Mouse (Mus musculus) adrenal gland, postnatal 14 days (tissue): Measurements from ENCODE around the gene Toe1. TPM values are rescaled to one million over a fixed set of nuclear protein-coding genes. Genes with fewer than 3 reads are reported as not detected.

Experiments used
- DNase-seq: peaks from one replicate; pipeline ENCODE4 v3.0.0; 2021; ENCODE audit warnings: mixed read lengths
- total RNA-seq: library from RNA; stranded (reverse); gene quantifications from 2 replicates; pipeline ENCODE4 v1.2.3, GENCODE M21; 2021

Gene Toe1
- total RNA-seq, 1 experiment from 2014 or later, result 18.9 TPM

DNA sequence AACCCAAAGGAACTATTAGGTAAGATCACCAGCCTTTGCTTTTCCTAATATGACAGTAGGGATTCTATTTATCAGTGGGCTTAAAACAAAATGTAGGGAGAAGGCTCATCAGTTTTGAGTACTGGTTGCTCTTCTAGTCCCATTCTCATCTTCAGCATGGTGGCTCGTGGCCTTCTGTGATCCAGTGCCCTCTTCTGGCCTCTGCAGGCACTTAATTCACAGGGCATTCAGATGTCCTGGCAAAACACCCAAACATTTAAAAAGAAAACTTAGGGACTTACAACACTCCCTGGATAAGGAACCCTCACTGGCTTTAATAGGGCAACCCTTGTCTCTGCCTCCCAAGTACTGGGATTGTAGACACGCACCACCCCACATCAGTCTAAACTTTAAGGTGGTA is 13.2 kb downstream of the Toe1 start:
- no peak for DNase-seq

DNA sequence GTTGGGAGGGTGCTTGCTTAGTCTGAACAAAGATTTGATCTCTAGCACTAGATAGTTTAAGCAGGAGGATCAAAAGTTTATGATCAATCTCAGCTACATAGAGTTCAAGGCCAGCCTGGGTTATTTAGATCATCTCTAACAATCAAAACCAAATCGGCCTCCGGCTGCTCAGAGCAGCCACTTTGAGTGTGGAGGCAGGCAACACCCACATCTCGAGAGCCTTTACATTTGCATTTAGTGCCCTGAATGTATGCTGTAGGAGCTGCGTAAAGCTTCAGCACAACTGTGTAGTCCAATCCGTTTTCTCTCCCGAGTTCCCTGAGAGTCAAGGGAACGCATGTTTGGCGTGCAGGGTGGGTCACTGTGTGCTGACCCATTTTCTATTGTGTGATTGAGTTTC is 15.0 kb downstream of the Toe1 start:
- DNase-seq, result no peak

DNA sequence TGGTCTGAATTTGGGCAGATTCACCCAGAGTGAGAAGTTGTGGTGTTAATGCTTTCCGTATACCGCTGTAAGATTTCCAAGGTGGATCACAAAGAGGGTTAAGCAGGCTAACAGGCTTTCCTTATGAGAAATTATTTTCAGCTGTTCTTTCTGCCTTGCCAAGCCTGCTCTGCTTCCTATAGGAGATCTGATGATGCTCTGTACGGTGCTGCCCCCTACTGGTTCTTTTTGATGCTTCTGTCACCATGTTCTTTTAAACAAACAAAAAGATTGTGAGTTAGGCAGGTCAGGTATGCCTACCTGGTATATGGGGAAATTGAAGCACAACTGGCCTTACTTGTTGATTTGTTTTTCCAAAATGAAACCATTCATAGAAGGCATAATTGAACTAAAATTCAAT is 18.5 kb downstream of the Toe1 start:
- peak; percentile 87 for DNase-seq

DNA sequence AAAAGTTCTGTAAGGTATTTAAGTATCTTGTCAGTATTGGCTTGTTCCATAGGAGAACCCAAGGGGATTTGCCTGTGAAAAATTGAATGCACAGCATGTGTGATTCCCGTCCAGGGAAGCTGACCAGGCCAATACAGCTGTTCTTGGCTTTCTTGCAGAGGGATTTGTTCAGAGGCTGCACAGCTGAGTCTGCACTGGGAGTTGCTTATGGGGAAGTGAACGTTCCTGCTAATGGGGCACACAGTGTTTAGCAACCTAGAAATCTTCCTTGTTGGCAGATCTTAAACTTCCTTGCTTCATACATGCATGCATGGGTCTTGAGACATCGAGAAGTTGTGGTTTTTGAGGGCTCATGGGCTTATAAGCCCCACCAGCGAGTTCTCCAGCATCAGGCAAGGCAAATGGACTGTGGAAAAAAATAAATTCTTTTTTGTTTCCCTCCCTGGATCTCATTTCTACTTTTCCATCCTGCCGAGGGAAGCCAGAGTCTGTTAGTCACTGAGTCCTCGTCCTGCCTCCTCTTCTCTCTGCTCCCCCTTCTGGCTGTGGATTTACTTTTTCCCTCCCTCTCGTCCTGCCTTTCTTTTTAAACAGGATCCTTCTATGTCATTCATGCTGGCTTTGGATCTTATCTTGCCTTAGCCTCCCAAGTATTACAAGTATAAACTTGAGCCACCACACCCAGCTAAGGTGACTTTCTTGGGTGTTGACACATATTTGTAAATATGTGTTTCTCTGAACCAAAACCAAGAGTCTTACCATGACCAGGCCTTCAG is 19.3 kb downstream of the Toe1 start:
- peak; percentile 37 for DNase-seq

DNA sequence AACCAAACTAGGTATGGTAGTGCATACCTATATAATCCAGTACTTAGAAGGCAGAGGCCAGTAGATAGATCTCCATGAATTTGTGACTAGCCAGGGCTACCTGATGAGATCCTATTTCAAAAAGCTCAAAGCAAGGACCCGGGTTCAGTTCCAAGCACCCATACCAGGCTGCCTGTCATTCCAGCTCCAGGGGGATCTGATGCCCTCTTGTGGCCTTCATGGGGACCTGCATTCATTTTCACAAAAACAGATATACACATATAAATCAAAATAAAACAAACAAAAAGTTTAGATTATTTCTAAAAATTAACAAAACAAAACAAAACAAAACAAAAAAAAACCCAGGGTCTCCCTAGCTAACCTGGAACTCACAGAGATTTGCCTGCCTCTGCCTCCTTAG is 20.9 kb downstream of the Toe1 start:
- no peak for DNase-seq

DNA sequence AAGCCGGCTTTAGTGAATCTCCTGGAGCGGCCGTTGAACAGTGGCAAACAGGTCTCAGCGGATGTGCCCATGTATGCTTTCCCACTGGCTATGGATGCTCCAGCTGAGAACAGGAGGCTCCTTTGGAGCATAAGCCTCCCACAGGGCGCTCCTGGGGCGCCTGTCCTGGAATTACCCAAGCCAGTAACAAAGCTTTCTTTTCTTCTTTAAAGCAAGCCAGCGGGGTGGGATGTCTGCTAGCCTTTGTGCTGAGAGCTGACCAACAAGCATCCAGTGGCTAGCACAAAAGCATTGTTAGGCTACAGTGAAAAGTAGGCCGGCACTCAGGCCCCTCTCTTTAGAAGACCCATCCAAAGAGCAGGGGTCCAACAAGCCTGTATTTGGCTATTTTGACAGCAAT is 25.3 kb downstream of the Toe1 start:
- no peak for DNase-seq

DNA sequence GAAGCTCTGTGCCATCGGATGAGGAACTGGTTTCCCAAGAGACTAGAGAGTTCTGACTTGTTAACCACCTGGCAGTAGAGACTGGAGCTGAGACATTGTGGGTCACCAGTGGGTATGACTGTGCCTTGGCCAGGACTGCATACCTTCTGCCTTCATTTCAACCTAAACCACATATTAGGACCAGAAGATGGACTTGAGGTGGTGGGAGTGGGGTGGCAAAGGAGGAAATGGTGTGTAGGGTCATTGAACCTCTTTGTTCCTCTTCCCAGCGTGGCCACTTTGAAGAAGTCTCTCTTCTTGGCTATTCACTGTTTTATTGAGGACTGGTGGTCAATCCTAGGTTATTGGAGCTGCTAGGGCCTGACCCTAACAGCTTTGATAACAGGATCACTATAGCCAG is 26.1 kb downstream of the Toe1 start:
- no peak for DNase-seq

DNA sequence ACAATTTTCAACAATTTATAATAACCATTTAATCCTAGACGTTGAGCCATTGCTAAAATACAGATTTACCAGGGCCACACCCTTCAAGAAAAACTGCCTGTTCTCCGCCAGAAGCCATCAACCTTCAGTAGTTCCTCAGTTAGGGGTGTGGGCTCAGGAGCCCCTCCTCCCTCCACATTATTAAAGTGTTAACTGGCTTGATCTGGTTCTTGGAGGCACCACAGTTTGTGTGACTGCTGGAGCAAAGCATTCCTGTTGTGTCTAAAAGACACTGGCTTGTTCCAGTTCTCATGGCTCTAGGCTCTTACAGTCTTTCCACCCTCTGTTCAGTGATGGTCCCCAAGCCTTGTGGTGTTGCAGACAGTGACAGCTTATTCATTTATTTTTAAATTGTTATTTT is 26.9 kb downstream of the Toe1 start:
- no peak for DNase-seq

DNA sequence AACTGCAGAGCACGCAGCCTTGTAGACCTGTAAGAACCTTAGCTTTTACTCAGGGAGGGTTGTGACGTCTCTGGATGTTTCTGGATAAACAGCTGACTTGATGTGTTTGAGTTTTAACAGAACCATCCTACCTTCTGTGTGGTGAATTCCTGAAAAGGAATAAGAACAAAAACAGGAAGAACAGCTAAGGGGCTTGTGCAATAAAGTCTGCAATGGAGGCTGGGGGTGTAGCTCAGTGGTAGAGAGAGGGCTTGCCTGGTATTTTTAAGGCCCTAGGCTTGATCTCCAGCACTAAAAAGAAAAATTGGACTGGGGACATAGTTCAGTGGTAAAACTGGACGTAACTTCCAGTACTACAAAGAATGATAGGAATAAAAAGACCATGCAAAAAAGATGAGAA is 30.4 kb downstream of the Toe1 start:
- no peak for DNase-seq

DNA sequence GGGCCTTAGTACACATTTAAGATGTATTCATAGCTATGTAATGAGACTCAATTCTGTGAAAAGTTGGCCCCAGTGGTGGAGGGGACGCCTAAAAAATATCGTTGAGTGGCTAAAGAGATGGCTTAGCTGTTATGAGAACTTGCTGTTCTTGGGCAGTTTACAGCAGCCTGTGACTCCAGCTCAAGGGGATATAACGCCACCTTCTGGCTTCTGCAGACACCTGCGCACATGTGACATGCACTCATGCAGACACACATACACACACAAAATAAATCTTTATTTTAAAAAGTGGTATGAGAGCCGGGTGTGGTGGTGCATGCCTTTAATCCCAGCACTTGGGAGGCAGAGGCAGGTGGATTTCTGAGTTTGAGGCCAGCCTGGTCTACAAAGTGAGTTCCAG is 31.0 kb downstream of the Toe1 start:
- no peak for DNase-seq

DNA sequence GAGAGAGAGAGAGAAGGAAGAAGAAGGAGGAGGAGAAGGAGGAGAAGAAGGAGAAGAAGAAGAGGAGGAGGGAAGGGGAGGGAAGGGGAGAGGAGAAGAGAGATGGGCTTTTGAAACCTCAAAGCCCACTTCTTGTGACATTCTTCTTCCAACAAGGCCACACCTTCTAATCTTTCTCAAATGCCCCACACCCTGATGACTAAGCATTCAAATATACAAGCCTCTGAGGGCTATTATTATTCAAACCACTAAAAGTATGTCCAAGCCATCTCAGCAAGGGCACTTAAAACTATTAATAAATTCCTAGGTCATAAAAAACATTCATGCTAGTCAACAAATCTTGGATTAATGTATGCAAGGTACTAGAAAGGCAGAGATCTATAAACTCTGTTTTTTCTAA is 38.4 kb downstream of the Toe1 start:
- DNase-seq, result no peak

DNA sequence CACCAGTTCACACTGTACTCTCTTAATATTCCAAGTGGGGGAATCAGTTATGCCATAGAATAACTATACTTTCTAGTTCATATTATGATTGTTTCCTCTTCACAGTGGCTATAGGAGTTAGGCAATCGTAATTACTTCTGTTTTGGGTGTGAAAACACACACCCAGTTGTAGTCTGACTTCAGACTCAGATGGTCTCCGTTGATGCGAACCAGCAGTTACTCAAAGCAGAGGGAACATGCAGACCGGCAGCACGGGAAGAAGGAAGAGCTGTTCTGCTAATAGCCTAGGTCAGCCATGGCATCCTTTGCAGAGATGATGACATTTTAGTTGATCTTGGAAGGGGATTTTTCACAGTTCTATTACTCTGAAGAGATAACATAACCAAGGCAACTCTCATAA is 38.9 kb downstream of the Toe1 start:
- no peak for DNase-seq

DNA sequence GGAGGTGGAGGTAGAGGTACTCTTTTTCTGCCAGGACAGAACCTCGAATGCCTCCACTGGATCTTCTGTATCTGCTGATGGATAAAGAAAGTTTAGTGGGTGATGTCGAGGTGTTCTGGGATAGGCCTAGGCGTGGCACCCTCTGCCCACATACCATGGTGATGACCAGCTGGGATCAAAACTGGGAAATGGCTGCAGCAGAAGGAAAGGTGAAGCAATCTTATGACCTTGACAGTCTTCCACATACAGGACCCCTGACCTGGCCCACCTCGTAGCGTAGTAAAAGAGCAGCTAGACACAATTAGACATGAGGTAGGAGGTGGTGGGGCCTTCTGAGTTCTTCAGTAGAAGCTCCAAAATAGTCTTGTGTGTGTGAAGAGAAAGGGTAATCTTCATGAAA is 43.4 kb downstream of the Toe1 start:
- DNase-seq, result no peak

DNA sequence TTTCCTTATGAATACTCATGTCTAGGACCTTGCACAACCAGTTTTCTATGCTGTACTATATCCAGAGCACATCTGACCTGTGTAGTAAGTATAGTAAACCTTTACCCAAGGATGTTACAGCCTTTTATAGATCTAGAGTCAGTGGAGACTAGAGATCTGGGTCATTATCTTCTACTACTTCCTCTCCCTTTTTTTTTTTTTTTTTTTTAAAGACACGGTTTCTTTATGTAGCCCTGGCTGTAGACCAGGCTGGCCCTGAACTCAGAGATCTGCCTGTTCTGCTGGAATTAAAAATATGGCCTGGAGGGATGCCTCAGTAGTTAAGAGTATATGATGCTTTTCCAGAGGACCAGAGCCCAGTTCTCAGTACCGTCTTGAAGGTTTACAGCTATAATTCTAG is 45.5 kb downstream of the Toe1 start:
- DNase-seq, result no peak

DNA sequence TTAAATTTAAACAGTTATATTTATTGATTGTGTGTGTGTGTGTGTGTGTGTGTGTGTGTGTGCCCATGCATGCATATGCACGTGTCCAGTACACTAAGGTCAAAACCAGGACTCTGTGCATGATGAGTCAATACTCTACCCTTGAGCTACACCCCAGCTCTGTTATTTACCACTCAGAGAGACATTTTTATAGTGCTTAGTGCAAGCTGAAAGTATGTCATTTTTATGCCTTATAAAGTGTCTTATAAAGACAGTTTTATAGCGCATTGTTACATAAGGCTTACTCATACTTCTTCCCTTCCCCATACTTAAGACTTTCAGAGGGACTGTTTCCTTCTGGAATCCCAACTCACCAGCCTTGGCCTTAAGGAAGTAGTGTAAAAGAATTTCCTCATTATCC is 57.7 kb downstream of the Toe1 start:
- peak; percentile 12 for DNase-seq

Other genes starting within 250 kb of the Toe1 start
- gene Gpbp1l1, start 250.0 kb downstream of the Toe1 start, total RNA-seq, result 87.0 and 91.7 TPM in 2 replicates
- gene Ccdc17, start 211.0 kb downstream of the Toe1 start, total RNA-seq, result 10.0 and 11.0 TPM in 2 replicates
- 51.1 and 51.6 TPM in 2 replicates for gene Nasp, start 179.7 kb downstream of the Toe1 start, total RNA-seq
- gene Akr1a1, start 156.0 kb downstream of the Toe1 start, total RNA-seq, result 639 and 649 TPM in 2 replicates
- 546 and 672 TPM in 2 replicates for gene Prdx1, start 122.1 kb downstream of the Toe1 start, total RNA-seq
- 39.5 and 41.9 TPM in 2 replicates for gene Mmachc, start 99.2 kb downstream of the Toe1 start, total RNA-seq
- 18.8 and 19.6 TPM in 2 replicates for gene Ccdc163, start 99.1 kb downstream of the Toe1 start, total RNA-seq
- gene Tesk2, start 86.7 kb downstream of the Toe1 start, total RNA-seq, result 4.9 and 5.1 TPM in 2 replicates
- gene Mutyh, start 83 bp upstream of the Toe1 start, total RNA-seq, result 2.5 and 6.4 TPM in 2 replicates
- gene Hpdl, start 14.1 kb upstream of the Toe1 start, total RNA-seq, result 6.1 and 7.0 TPM in 2 replicates
- gene Zswim5, start 69.7 kb upstream of the Toe1 start, total RNA-seq, result 3.1 and 3.5 TPM in 2 replicates
- 121 and 129 TPM in 2 replicates for gene Urod, start 186.8 kb upstream of the Toe1 start, total RNA-seq
- gene Hectd3, start 187.7 kb upstream of the Toe1 start, total RNA-seq, result 21.0 and 25.7 TPM in 2 replicates
- 30.5 and 34.6 TPM in 2 replicates for gene Eif2b3, start 211.8 kb upstream of the Toe1 start, total RNA-seq